Mouse (Mus musculus) ES-CJ7 (cell line): ENCODE results near the gene Actr3b.

Experiments
- DNase-seq: peaks from one replicate; pipeline ENCODE4 v3.0.0; 2011; ENCODE audit warnings: low read depth, low spot score

The Actr3b gene

GRCm38 (mm10) chr5:25886708-25887107 is 126.9 kb downstream of the Actr3b start:
- DNase-seq, result no peak

- no peak for DNase-seq
These were observed 130.1 kb downstream of the Actr3b start for GRCm38 (mm10) chr5:25889746-25890382.

GRCm38 (mm10) chr5:25891321-25891720 is 131.5 kb downstream of the Actr3b start:
- no peak for DNase-seq
